Mouse (Mus musculus) embryonic facial prominence, embryonic 11.5 days (tissue): ENCODE measurements around the gene Eif4a3. TPM values are rescaled to one million over a fixed set of nuclear protein-coding genes. Genes with fewer than 3 reads are reported as not detected.
A peak's percentile ranks its signal among the peaks of the same experiment; 100 is the strongest.
"Not testable (repeated sequence)": the region's sequence is repeated elsewhere in the genome, so short reads cannot be mapped to it uniquely, and the experiment has no call there.

Source experiments
- ATAC-seq: fragments of 200-750 bp; cut with Nextera tagmentation; replicated peaks from 2 replicates; pipeline ENCODE4 v1.8.0; 2017; ENCODE audit warnings: low read depth; ENCODE audit not compliant: insufficient number of reproducible peaks, low FRiP score, low TSS enrichment
- DNase-seq: peaks from one replicate; pipeline ENCODE4 v3.0.0-alpha.2; 2015; ENCODE audit warnings: low spot score
- H3K27ac ChIP-seq: fragments of 300-500 bp; sonication (generic); replicated peaks from 2 replicates; pipeline ENCODE4 v1.5.1; 2014; ENCODE audit warnings: mild to moderate bottlenecking, low read depth, low read length, control low read depth
- H3K27me3 ChIP-seq: fragments of 300-500 bp; sonication (generic); 2 replicates; pipeline ENCODE4 v1.6.1; 2014; ENCODE audit warnings: mild to moderate bottlenecking, low read length, moderate library complexity, mixed read lengths; ENCODE audit not compliant: control insufficient read depth, insufficient read depth
- H3K36me3 ChIP-seq: fragments of 300-500 bp; sonication (generic); replicated peaks from 2 replicates; pipeline ENCODE4 v1.6.1; 2014; ENCODE audit warnings: low read depth, mild to moderate bottlenecking, low read length, moderate library complexity, mixed read lengths; ENCODE audit not compliant: control insufficient read depth, insufficient read depth
- H3K4me1 ChIP-seq: fragments of 300-500 bp; sonication (generic); 2 replicates; pipeline ENCODE4 v1.6.1; 2014; ENCODE audit warnings: low read length, mixed read lengths; ENCODE audit not compliant: control insufficient read depth, insufficient read depth
- H3K4me2 ChIP-seq: fragments of 300-500 bp; sonication (generic); 2 replicates; pipeline ENCODE4 v1.6.1; 2014; ENCODE audit warnings: low read depth, mild to moderate bottlenecking, control low read depth, low read length, moderate library complexity
- H3K4me3 ChIP-seq: fragments of 300-500 bp; sonication (generic); 2 replicates; pipeline ENCODE4 v1.5.1; 2014; ENCODE audit warnings: low read depth, low read length, control low read depth
- H3K9ac ChIP-seq: fragments of 300-500 bp; sonication (generic); replicated peaks from 2 replicates; pipeline ENCODE4 v1.6.1; 2014; ENCODE audit warnings: mild to moderate bottlenecking, control low read depth, low read length
- H3K9me3 ChIP-seq: fragments of 300-500 bp; sonication (generic); replicated peaks from 2 replicates; pipeline ENCODE4 v1.6.1; 2016; ENCODE audit warnings: mild to moderate bottlenecking, low read length, inconsistent platforms, mixed read lengths; ENCODE audit not compliant: control insufficient read depth
- WGBS: fragments of 180-500 bp; shearing (Covaris S2); extraction: QIAGEN DNeasy Blood & Tissue Kit; methylation state at CpG from one replicate; pipeline ENCODE4 v1.1.7; 2014; 5-methylcytosine and 5-hydroxymethylcytosine counted together
- polyA plus RNA-seq: library from polyadenylated mRNA; unstranded; fragments of >200 nt; fragmentation: Nextera tagmentation; extraction: Ambion mirVana; gene quantifications from 2 replicates; pipeline ENCODE4 v1.2.1, GENCODE M21; 2014

The Eif4a3 gene
- polyA plus RNA-seq, 1 experiment from 2014 or later = 392 TPM

GRCm38 (mm10) chr11:119306762-119307657, 7.1 kb upstream of the Eif4a3 start:
- Histone ChIP-seq H3K4me3 (no peak overlapping the region), H3K9ac (no peak overlapping the region), H3K27me3 (no peaks in the 10 kb centered on the region), H3K4me1 (no peaks in the 10 kb centered on the region; the same call in 1 of the 2 replicates), H3K27ac (no peak overlapping the region), H3K4me2 (no peak overlapping the region), H3K36me3 (no peaks in the 10 kb centered on the region), H3K9me3 (no peaks in the 10 kb centered on the region)
- WGBS = 55% methylated on average over 13 of the region's 13 CpGs
- no peak for DNase-seq
- no peak for ATAC-seq

GRCm38 (mm10) chr11:119304904-119305712, 5.2 kb upstream of the Eif4a3 start:
- H3K4me1 ChIP-seq = no peaks in the 10 kb centered on the region; the same call in 1 of the 2 replicates
- H3K9ac ChIP-seq = no peak overlapping the region
- H3K27me3 ChIP-seq = no peaks in the 10 kb centered on the region
- DNase-seq (peak; percentile 78), ATAC-seq (no peak; the same call in 1 of the 2 replicates)
- H3K36me3 ChIP-seq = no peaks in the 10 kb centered on the region
- H3K4me3 ChIP-seq = no peak overlapping the region
- no peak overlapping the region for H3K4me2 ChIP-seq
- no peak overlapping the region for H3K27ac ChIP-seq
- WGBS = 37% methylated on average over 16 of the region's 16 CpGs
- no peaks in the 10 kb centered on the region for H3K9me3 ChIP-seq

GRCm38 (mm10) chr11:119300986-119301385, 1.1 kb upstream of the Eif4a3 start:
- no peaks in the 10 kb centered on the region for H3K27me3 ChIP-seq
- no peaks in the 10 kb centered on the region for H3K4me1 ChIP-seq
- DNase-seq = no peak
- no peak overlapping the region for H3K4me3 ChIP-seq
- no peak overlapping the region for H3K4me2 ChIP-seq
- no peak overlapping the region for H3K27ac ChIP-seq
- H3K36me3 ChIP-seq = peaks cover 2% of the 10 kb centered on the region; the same call in 1 of the 2 replicates
- ATAC-seq = no peak
- WGBS = 44% methylated on average over 2 of the region's 2 CpGs
- H3K9ac ChIP-seq = no peak overlapping the region
- H3K9me3 ChIP-seq = no peaks in the 10 kb centered on the region

GRCm38 (mm10) chr11:119300246-119300935, 502 bp upstream of the Eif4a3 start:
- H3K27ac ChIP-seq = peak overlapping the region; percentile 89

GRCm38 (mm10) chr11:119298917-119299316, 972 bp downstream of the Eif4a3 start:
- H3K4me3 ChIP-seq = peak overlapping the region; percentile 98
- ATAC-seq (no peak), DNase-seq (no peak)
- H3K27me3 ChIP-seq = no peaks in the 10 kb centered on the region
- H3K9ac ChIP-seq = peak overlapping the region; percentile 98
- H3K4me1 ChIP-seq = no peaks in the 10 kb centered on the region
- H3K9me3 ChIP-seq = no peaks in the 10 kb centered on the region
- peaks cover 13% of the 10 kb centered on the region for H3K36me3 ChIP-seq
- peak overlapping the region; percentile 71 for H3K4me2 ChIP-seq
- 19% methylated on average over 7 of the region's 7 CpGs for WGBS
- H3K27ac ChIP-seq = no peak overlapping the region

More at GRCm38 (mm10) chr11:119300246-119300935, 502 bp upstream of the Eif4a3 start:
- Histone ChIP-seq H3K4me3 (peak overlapping the region; percentile 98), H3K4me2 (peak overlapping the region; percentile 60), H3K9ac (peak overlapping the region; percentile 98), H3K27me3 (no peaks in the 10 kb centered on the region), H3K9me3 (no peaks in the 10 kb centered on the region), H3K4me1 (no peaks in the 10 kb centered on the region), H3K36me3 (peaks cover 6% of the 10 kb centered on the region; the same call in 1 of the 2 replicates)
- DNase-seq (no peak), ATAC-seq (peak; percentile 74; the same call in 1 of the 2 replicates)
- 2% methylated on average over 31 of the region's 31 CpGs for WGBS

GRCm38 (mm10) chr11:119297996-119298395, 1.9 kb downstream of the Eif4a3 start:
- ATAC-seq (no peak), DNase-seq (no peak)
- H3K4me2 ChIP-seq = 0 out of 2 replicates have a peak overlapping the region, but pooled peaks have one; percentile 3
- no peaks in the 10 kb centered on the region for H3K9me3 ChIP-seq
- H3K36me3 ChIP-seq = peaks cover 21% of the 10 kb centered on the region
- no peak overlapping the region for H3K9ac ChIP-seq
- WGBS = 79% methylated on average over 6 of the region's 6 CpGs
- H3K27me3 ChIP-seq = no peaks in the 10 kb centered on the region
- no peak overlapping the region for H3K27ac ChIP-seq
- no peaks in the 10 kb centered on the region for H3K4me1 ChIP-seq
- no peak overlapping the region for H3K4me3 ChIP-seq

GRCm38 (mm10) chr11:119292861-119293260, 7.0 kb downstream of the Eif4a3 start:
- not testable (repeated sequence) for H3K9me3 ChIP-seq, H3K27ac ChIP-seq, H3K4me2 ChIP-seq, H3K4me3 ChIP-seq, H3K9ac ChIP-seq, ATAC-seq, H3K4me1 ChIP-seq, DNase-seq, H3K27me3 ChIP-seq
- peaks cover 42% of the 10 kb centered on the region for H3K36me3 ChIP-seq
- WGBS = 95% methylated on average over 8 of the region's 8 CpGs
